In genomic region chr14:31831370-31831712, GRCm38 (mm10) we compare ENCODE assay signal across 8 mouse cellular contexts. TPM values are rescaled to one million over a fixed set of nuclear protein-coding genes. Genes with fewer than 3 reads are reported as not detected.
DNase-seq lines count a peak whose midpoint lies in the region; ATAC-seq and TF ChIP-seq lines count a peak whose summit lies in the region.

No protein-coding gene starts in this region.

- H3K27me3 ChIP-seq in heart, postnatal 0 days (ENCODE audit: control insufficient read depth, insufficient read depth, low read length), result no peaks in the 10 kb centered on the region
- no peaks in the 10 kb centered on the region for H3K27me3 ChIP-seq in lung, embryonic 16.5 days (ENCODE audit: control insufficient read depth, insufficient read depth, low read depth, low read length)

- no peak for ATAC-seq in heart, postnatal 0 days (ENCODE audit: insufficient read depth, low read depth)
- ATAC-seq in lung, embryonic 16.5 days (ENCODE audit: low read depth), result no peak

- H3K4me3 ChIP-seq in heart, postnatal 0 days (ENCODE audit: low read depth, low read length), result peak overlapping the region; percentile 96
- peak overlapping the region; percentile 89 for H3K4me3 ChIP-seq in lung, embryonic 16.5 days (ENCODE audit: low read length)

- H3K4me2 ChIP-seq in heart, postnatal 0 days (ENCODE audit: low read depth, low read length), result peak overlapping the region; percentile 98
- peak overlapping the region; percentile 95 for H3K4me2 ChIP-seq in lung, embryonic 16.5 days (ENCODE audit: low read depth, low read length)

- DNase-seq in ovary, adult 18-20 months (ENCODE audit: low spot score), result peak; percentile 34
- no peak for DNase-seq in ovary, postnatal 10 days (ENCODE audit: low spot score)
- DNase-seq in embryo, embryonic 11 days, result peak; percentile 21
- DNase-seq in heart, postnatal 0 days (ENCODE audit: low spot score), result no peak
- DNase-seq in layer of hippocampus, postnatal 25 days (ENCODE audit: extremely low spot score in 1 of 2, low spot score in 1 of 2), result peak; percentile 24
- peak; percentile 64 to 69 for DNase-seq in right cerebral cortex, postnatal 36 days (ENCODE audit: low spot score in 2 of 2)
- no peak for DNase-seq in adrenal gland, adult 2 months

- WGBS in heart, postnatal 0 days, result 7% methylated on average over 7 of the region's 7 CpGs
- WGBS in lung, embryonic 16.5 days, result 5% methylated on average over 7 of the region's 7 CpGs

- H3K27ac ChIP-seq in heart, postnatal 0 days (ENCODE audit: low read depth), result peak overlapping the region; percentile 94; the same call in 1 of the 2 replicates
- peak overlapping the region; percentile 27; the same call in 1 of the 2 replicates for H3K27ac ChIP-seq in lung, embryonic 16.5 days (ENCODE audit: low read length)

- H3K36me3 ChIP-seq in heart, postnatal 0 days (replicated peaks; ENCODE audit: control insufficient read depth, insufficient read depth, low read length), result no peaks in the 10 kb centered on the region
- H3K36me3 ChIP-seq in lung, embryonic 16.5 days (ENCODE audit: control insufficient read depth, insufficient read depth, low read length), result no peaks in the 10 kb centered on the region

- peak overlapping the region; percentile 83 for H3K9ac ChIP-seq in heart, postnatal 0 days (replicated peaks; ENCODE audit: low read depth, low read length)
- H3K9ac ChIP-seq in lung, embryonic 16.5 days (ENCODE audit: low read length), result peak overlapping the region; percentile 74

- no peak for TF ChIP-seq EP300 in heart, postnatal 0 days (IDR thresholded peaks at IDR 0.05; ENCODE audit: low read depth)

- H3K9me3 ChIP-seq in heart, postnatal 0 days (replicated peaks; ENCODE audit: control insufficient read depth, low read length), result peaks cover 3% of the 10 kb centered on the region; the same call in 1 of the 2 replicates
- H3K9me3 ChIP-seq in lung, embryonic 16.5 days (ENCODE audit: control insufficient read depth, low read length), result no peaks in the 10 kb centered on the region

- H3K4me1 ChIP-seq in heart, postnatal 0 days (ENCODE audit: control insufficient read depth, insufficient read depth), result peaks cover 4% of the 10 kb centered on the region
- H3K4me1 ChIP-seq in lung, embryonic 16.5 days (replicated peaks; ENCODE audit: control insufficient read depth, insufficient read depth, low read length), result peaks cover 6% of the 10 kb centered on the region

- no peak for TF ChIP-seq CTCF in heart, postnatal 0 days (IDR thresholded peaks at IDR 0.05; ENCODE audit: low read depth)

RNA-seq across cellular contexts. Expression of gene Ankrd28, which starts 0.9 kb away (rescaled TPM):
- 16.2 and 17.7 TPM in 2 replicates for total RNA-seq in heart, postnatal 0 days (2014; rRNA removed; ENCODE audit: low replicate concordance)
- polyA plus RNA-seq in heart, postnatal 0 days (2015; fragmentation: Nextera tagmentation; extraction: Ambion mirVana), result 3.8 and 4.5 TPM in 2 replicates
- total RNA-seq in layer of hippocampus, postnatal 25 days (2021), result 10 to 100 TPM; 46.5 to 57.0 TPM
- 7.0 TPM in 2 replicates for polyA plus RNA-seq in lung, embryonic 16.5 days (2015; fragmentation: Nextera tagmentation; extraction: Ambion mirVana)
- 10 to 100 TPM; 10.4 to 17.7 TPM for total RNA-seq in adrenal gland, adult 2 months (2021)
- polyA plus RNA-seq in adrenal gland, adult 2 months (2012; rRNA removed), result 1.2 and 3.2 TPM in 2 replicates

Comparison
In these comparisons a context has a peak if more than half of its experiments do, and no peak if none do; other contexts are left out.
1. DNase-seq: peak in ovary, adult 18-20 months (single experiment), embryo, embryonic 11 days (single experiment), layer of hippocampus, postnatal 25 days (2 of 2) and right cerebral cortex, postnatal 36 days (2 of 2); none in ovary, postnatal 10 days (single experiment), heart, postnatal 0 days (single experiment) and adrenal gland, adult 2 months (single experiment).